Mouse (Mus musculus) layer of hippocampus, postnatal 36 days (tissue): Measurements from ENCODE around the gene Ssbp1. TPM values are rescaled to one million over a fixed set of nuclear protein-coding genes. Genes with fewer than 3 reads are reported as not detected.

Experiments used
- DNase-seq, 2 experiments: peaks; one replicate each; pipeline ENCODE4 v3.0.0; 2022
- total RNA-seq, 2 experiments: library from RNA; stranded (reverse); gene quantifications; 2 replicates each; pipeline ENCODE4 v1.2.3; 2021

Ssbp1 gene
- total RNA-seq = 10 to 100 TPM; 33.9 to 36.0 TPM

GRCm38 (mm10) chr6:40470916-40471719, at the start of gene Ssbp1:
TSS of gene Ssbp1 (plus strand) at chr6:40471352.
- DNase-seq = peak; percentile 87 to 88

GRCm38 (mm10) chr6:40423013-40423412, 48.1 kb upstream of the Ssbp1 start:
- no peak for DNase-seq

- no peak for DNase-seq
Measured at GRCm38 (mm10) chr6:40423774-40424173, 47.4 kb upstream of the Ssbp1 start.

GRCm38 (mm10) chr6:40427441-40427840, 43.7 kb upstream of the Ssbp1 start:
- DNase-seq = no peak

- no peak for DNase-seq
Measured at GRCm38 (mm10) chr6:40428696-40429095, 42.5 kb upstream of the Ssbp1 start.

GRCm38 (mm10) chr6:40429521-40429931, 41.6 kb upstream of the Ssbp1 start:
- no peak for DNase-seq

- no peak for DNase-seq
Measured at GRCm38 (mm10) chr6:40430251-40430650, 40.9 kb upstream of the Ssbp1 start.

- DNase-seq = no peak
Measured at GRCm38 (mm10) chr6:40430878-40431277, 40.3 kb upstream of the Ssbp1 start.

GRCm38 (mm10) chr6:40431356-40431755, 39.8 kb upstream of the Ssbp1 start:
- no peak for DNase-seq

GRCm38 (mm10) chr6:40431812-40432211, 39.3 kb upstream of the Ssbp1 start:
- no peak for DNase-seq

- DNase-seq = peak; percentile 83
Measured at GRCm38 (mm10) chr6:40432346-40433275, 38.5 kb upstream of the Ssbp1 start.

- no peak for DNase-seq
Measured at GRCm38 (mm10) chr6:40434697-40435096, 36.5 kb upstream of the Ssbp1 start.

- peak; percentile 69 to 71 for DNase-seq
Measured at GRCm38 (mm10) chr6:40435151-40436046, 35.8 kb upstream of the Ssbp1 start.

GRCm38 (mm10) chr6:40436047-40436483, 35.1 kb upstream of the Ssbp1 start, which contains the start of gene E330009J07Rik:
TSS of gene E330009J07Rik (minus strand) at chr6:40436135.
- DNase-seq = peak; percentile 81 to 82

- DNase-seq = no peak
Measured at GRCm38 (mm10) chr6:40438936-40439335, 32.2 kb upstream of the Ssbp1 start, which contains the start of gene Wee2. TSS of gene Wee2 (plus strand) at chr6:40439088.

- DNase-seq = no peak
Measured at GRCm38 (mm10) chr6:40439731-40440130, 31.4 kb upstream of the Ssbp1 start.

GRCm38 (mm10) chr6:40441276-40441675, 29.9 kb upstream of the Ssbp1 start:
- DNase-seq = no peak

GRCm38 (mm10) chr6:40441755-40442154, 29.4 kb upstream of the Ssbp1 start:
- no peak for DNase-seq

GRCm38 (mm10) chr6:40443281-40443928, 27.7 kb upstream of the Ssbp1 start:
- DNase-seq = no peak

- no peak for DNase-seq
Measured at GRCm38 (mm10) chr6:40448626-40449025, 22.5 kb upstream of the Ssbp1 start.

GRCm38 (mm10) chr6:40454436-40455041, 16.6 kb upstream of the Ssbp1 start:
- DNase-seq = no peak
